Mouse (Mus musculus): ENCODE results near the gene Aamdc.

Gene Aamdc

DNA sequence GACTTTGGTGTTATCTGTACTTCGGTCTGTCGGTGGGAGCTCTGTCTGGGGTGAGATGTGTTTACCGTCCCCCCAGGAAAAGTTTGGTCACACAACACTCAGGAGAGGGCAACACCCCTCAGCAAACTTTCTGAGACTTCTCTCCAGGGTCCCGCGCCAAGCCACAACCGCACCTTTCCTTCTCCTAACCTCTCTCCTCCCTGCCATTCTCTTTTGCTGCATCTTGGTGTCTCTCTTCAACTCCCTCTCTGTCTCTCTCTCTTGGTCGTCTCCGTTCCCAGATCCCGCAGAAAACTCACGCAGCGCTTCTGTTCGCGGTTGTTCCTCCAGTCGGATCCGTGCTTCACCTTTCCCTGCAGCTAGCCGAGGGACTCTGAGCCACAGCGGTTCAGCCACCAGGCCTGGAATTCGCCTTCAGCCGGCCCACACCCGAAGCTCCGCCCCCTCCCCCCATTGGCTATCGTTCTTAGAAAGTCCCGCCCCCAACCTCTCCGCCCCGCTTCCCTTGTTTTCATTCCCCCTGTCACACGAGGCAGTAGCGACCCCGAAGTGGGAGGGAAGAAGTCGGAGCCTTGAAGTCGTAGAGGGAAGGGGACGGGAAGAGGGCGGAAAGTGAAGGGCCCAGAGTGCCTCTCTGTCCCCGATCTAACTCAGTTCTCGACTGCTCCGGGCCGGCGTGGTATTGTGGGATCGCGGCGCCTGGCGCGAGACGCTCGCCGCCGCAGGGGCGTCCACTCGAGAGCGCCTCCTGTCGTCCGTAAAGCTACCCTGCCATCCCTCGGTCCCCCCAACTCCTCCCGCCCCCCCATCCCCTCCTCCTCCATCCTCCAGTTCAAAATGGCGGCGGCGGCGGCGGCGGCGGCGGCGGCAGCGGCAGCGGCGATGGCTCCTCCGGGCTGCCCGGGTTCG, at the start of gene Aamdc, which contains the start of gene Rsf1:
Gene Aamdc, minus strand, starts transcription at position 431 of the 909 bp plus-strand sequence.
Gene Rsf1, plus strand, starts transcription at position 823 of the 909 bp plus-strand sequence.
- peak; percentile 93 for DNase-seq (ENCODE audit: low read depth, low spot score)

DNA sequence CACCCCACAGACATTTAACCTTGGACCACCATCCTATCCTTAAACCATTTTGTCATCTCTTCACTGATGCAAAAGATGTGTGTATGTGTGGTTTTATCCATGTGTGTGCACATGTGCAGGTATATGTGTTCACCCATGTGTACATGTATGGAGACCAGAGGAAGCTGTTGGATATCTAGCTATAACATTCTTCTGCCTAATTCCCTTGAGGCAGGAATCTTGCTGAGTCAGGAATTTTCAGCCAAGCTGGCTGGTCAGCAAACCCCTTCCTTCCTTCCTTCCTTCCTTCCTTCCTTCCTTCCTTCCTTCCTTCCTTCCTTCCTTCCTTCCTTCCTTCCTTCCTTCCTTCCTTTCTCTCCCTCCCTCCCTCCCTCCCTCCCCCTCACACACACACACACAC, 44.1 kb upstream of the Aamdc start:
- DNase-seq (ENCODE audit: low read depth, low spot score): no peak

DNA sequence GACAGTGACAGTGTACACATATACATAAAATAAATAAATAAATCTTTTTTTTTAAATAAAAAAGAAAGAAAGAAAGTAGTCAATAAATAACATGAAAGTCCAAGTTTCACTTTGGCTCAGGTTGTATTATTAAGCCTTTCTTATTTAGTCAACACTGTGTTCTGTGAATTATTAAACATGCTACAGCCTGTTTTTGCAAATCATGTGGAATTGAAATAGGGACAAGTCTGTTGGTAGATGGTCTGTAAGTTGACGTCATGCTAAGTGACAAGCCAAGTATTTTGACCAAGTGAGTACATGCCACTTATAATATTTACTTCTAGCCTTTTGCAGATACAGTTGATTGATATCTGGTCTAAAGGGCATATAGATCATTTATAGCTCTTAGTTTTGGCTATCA, 43.4 kb upstream of the Aamdc start:
- DNase-seq (ENCODE audit: low read depth, low spot score): no peak

DNA sequence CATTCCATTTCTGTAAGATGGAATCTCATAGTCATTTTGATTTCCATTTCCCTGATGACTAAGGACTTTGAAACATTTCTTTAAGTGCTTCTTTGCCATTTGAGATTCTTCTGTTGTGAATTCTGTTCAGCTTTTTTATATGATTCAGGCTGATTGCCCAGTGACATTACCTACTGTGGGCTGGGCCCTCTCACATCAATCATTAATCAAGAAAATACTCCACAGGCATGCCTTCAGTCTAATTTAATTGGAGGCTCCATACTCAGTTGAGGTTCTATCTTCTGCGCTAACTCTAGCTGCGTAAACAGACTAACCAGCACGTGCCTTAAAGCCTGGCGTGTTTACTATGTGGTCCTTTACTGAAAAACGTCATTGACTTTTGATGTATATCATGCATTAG, 42.0 kb upstream of the Aamdc start:
- DNase-seq (ENCODE audit: low read depth, low spot score): no peak

DNA sequence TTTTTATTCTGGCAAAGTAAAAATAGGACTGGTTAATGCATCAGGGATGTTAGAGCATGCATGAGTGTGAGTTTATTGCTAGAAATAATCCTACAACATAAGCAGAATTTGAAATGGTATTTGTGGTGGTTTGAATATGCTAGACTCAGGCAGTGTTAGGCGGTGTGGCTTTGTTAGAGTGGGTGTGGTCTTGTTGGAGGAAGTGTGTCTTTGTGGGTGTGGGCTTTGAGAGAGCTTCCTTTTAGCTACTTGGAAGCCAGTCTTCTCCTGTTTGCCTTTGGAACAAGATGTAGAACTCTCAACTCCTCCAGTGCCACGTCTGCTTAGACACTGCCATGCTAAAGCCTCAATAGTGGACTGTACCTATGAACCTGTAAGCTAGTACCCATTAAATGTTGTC, 19.3 kb upstream of the Aamdc start:
- no peak for DNase-seq (ENCODE audit: low read depth, low spot score)

DNA sequence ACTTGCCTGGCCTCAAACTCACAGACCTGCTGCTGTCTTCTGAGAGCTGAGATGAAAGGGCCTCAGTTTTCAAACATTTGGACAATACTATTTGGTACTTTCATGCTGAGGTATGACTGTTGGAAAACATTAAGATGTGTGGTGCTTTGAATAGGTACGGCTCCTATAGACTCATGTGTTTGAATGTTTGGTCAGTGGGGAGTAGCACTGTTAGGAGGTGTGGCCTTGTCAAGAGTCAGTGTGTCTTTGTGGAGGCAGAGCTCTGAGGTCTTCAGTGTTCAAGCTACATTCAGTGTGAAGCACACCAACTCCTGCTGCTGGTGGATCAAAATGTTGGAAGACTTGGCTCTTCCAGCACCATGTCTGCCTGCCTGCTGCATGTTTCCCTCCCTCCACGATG, 14.2 kb upstream of the Aamdc start:
- DNase-seq (ENCODE audit: low read depth, low spot score): no peak

DNA sequence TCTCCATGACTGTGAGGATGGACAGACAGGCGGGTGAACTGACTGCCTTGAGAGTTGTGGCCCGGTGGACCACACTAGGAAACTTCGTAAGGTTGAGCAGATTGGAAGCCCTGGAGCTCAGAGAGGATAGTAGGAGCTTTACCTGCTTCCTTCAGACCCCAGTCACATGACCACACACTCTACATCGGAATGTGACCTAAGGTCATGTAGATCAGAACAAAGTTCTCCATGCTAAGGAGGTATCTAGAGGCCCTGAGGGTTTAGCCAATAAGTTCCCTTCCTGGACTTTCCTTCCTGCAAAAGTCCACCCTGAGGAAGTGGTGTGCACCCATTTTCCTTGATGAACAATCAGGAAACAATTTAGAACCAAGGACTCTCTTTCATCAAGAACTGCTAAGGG, 13.1 kb upstream of the Aamdc start:
- DNase-seq (ENCODE audit: low read depth, low spot score): no peak

DNA sequence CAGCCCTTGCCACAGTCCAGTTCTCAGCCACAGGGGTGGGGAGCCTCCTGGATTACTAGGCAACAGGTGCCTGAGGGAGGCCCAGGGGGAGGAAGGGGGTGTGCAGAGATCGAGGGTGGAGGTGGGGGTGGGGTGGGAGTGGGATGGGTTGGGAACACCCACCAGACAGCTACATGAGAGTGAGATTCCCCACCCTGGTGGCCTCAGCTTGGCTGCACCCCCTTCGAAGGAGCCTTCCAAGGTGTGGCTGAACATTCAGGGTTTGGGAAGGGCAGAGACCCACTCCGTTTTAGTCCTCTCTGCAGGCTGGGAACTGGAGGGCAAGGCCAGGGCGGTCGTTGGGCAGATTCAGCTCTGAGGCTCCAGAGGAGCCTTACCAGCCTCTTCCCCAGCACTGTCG, 12.0 kb upstream of the Aamdc start:
- no peak for DNase-seq (ENCODE audit: low read depth, low spot score)

DNA sequence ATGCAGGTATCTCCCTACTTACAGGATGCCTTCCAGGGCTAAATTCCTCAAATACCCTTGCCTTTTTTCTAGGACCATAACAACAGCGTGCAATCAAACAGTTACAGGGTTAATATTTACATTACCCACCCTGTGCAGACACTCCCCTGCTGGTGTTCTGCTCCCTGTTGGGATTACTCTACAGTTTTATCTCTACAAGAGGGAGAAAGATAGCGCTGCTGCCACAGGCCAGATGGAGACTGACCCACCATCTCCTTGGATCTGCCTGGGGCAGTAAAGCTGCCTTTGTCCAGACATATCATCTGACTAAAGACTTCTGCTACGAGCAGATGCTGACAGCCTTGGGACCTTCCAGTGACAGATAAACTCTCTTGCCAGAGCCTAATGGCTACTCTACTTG, 11.2 kb upstream of the Aamdc start:
- DNase-seq (ENCODE audit: low read depth, low spot score): no peak

DNA sequence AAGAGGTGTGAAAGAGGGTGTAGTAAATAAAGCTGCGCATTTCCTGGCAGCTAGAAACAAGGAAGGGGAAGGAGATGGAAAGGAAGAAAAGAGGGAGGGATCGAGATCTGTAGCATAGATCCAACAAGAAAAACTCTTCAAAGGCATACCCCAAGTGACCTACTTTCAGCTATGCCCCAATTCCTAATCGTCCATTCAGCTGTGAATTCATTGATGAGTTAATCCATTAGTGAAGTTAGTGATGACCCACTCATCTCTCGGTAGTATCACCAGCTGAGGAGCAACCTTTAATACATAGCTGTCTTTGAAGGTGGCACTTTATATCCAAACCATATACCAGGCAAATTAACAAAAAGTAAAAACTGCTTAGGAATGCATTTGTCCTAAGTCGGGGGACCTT, 9.2 kb upstream of the Aamdc start:
- no peak for DNase-seq (ENCODE audit: low read depth, low spot score)

DNA sequence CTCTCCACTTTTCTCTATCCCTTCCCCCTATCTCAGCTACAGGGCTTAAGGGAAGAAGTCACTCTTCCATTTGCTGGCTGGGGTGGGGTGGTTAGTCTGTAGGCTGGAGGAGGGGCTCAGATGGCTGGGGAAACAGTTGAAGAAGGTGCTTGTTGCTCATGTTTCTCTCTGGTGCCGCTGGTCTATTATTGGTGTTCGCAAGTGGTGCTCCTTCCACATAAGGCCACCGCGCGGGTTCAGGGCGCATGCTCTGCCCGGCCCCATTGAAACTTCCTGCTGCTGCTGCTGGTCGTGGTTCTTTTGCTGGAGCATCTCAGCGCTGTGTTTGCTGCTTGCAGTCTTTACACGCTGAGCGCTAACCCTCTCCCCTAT, 1.5 kb upstream of the Aamdc start:
- peak; percentile 87 for DNase-seq (ENCODE audit: low read depth, low spot score)

DNA sequence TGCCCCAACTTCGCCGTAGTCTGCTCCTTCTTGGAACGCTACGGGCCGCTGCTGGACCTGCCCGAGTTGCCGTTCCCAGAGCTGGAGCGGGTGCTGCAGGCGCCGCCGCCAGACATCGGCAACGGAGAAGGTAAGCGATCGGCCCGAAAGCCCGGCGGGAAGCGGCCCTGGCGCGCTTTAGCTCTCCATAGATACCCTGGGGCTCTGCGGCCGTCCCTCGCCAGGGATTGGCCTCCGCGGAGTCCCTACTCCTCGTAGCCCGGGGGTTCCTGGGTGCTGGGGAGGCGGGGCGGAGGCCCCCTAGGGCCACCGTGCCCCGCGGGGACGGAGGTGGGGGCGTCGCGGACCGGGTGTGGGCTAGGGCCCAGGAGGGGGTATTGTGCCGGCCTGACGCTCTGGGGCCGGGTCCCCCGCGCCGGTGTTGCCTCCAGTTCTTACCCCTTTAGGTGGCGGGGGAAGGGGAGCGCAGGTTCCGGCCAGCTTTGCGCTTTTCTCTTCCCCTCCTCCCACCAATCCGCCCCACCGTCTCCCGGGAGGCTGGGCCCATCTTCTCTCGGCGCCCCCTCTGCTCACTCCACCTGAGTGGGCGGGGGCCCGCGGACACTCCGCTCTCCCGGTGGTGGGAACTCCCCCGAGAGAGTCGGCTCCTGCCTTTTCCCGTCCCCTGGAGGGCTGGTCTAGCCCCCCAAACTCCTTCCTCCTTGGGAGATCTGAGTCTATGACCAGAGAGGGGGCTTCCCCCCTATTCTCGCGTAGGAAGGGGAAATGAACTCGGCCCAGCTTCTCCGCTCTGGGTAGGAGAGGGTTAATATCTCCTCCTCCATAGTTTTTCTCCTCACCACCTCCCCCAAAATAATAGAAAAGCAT, 912 bp upstream of the Aamdc start:
- DNase-seq (ENCODE audit: low read depth, low spot score): peak; percentile 27

DNA sequence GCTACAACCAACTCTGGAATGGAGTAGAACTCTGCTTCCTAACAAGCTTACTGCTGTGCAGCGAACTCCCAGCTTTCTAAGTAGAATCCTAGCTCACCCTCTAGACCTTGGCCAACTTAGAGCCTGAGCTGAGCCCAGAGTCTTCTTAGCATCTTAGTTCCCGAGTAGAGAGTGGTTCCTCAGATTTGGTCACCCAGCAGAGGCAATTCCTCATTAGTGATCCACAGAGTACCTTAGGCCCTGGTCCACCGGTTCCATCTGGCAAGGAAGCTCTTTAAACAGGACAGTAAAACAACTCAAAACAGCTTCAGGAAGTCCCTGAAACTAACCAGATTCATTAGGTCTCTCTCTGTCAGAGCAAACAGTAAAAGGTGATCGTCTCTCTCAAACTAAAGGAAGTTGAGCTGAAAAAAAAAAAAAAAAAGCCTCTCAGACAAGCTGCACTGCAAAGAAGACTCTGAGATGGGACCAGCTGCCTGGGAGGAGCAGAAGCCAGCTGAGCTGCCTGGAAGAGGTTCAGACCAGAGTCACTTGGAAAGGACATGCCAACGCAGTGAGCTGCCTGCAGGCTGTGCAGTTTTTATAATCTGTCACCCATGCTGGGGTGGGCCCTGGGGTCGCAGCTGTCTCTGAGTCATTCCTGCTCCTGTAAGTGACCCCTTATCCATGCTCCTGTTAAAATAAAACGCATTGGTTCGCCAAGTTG, 783 bp downstream of the Aamdc start:
- DNase-seq (ENCODE audit: low read depth, low spot score): peak; percentile 58

DNA sequence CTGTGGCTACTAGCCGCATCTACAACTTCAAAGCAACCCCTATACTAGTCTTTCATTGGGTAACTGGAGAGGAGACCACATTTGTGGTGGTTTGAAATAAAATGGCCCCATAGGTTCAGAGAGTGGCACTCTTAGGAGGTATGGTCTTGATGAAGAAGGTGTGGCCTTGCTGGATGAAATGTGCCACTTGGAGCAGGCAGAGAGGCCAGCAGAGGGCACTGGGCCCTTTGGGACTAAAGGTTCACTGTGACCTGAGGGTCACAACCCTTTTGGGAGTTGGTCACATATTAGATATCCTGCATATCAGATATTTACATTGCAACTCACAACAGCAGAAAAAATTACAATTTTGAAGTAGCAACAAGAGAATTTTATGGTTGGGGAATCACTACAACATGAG, 8.9 kb downstream of the Aamdc start:
- no peak for DNase-seq (ENCODE audit: low read depth, low spot score)

DNA sequence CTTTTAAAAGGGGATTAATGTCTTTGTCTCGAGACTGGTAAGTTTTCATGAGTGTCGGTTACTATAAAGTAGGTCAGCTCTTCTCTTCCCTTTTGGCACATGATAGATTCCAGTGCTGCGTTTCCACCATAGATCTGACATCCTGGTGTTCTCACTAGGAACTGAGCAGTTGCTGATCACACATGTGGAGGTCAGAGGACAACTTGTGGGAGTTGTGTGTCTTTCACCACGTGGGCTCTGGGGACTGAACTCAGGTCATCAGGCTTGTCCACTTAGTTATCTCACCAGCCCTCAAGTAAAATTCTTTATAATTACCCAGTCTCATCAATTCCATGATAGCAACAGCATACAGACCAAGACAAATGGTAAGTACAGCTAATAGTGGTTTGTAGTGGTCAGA, 9.9 kb downstream of the Aamdc start:
- no peak for DNase-seq (ENCODE audit: low read depth, low spot score)

DNA sequence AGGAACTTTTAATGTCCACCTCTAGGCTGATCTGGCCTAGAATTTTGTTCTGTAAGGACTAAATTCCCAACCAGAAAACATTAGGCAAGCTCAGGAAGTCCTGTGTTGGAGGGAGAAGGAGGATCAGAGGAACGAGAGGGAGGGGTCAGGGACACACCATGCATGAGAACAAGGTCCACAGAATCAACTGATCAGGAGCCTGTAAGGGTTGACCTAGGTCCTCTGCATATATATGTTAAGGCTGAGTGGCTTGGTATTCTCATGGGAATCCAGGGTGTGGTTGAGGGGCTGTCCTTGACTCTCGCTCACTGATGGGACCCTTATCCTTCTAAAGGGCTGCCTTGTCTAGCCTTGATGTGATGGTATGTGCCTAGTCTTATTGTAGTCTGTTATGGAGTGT, 15.7 kb downstream of the Aamdc start:
- DNase-seq (ENCODE audit: low read depth, low spot score): no peak

DNA sequence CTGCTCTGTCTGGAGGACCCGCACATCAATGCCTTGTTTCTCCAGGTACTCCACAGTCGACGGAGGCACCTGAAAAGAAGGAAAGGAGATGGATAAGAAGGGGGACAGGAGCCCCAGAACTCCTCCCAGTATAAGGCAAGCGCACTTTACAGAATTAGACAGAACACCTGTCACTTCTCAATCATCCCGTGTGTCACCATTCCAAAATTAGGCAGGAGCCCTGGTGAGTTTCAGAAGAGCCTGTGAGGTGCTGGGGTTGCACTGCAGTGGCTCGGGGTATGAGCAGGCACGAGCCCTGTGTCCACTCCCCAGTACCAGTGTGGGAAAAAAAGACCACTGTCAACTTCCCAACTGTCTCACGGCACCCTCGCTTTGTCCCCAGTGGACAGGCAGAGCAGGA, 28.6 kb downstream of the Aamdc start:
- DNase-seq (ENCODE audit: low read depth, low spot score): no peak

DNA sequence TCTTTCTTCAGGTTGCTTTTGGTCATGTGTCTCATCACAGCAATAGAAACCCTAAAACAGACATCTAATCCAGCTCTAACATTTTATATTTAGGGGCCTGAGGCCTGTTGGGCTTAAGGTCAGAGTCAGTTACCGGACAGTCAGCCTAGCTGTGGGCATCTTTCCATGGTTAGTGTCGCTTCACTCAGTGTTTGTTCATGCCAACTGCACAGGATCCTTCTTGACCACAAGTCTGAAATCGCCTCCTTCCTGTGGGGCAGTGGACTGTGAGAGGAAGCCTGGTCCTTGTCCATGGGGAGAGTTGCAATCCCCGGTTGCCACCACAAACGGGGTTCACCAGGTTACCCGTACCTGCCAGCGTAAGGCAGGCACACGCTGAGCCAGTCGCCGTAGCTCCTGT, 30.0 kb downstream of the Aamdc start:
- no peak for DNase-seq (ENCODE audit: low read depth, low spot score)

DNA sequence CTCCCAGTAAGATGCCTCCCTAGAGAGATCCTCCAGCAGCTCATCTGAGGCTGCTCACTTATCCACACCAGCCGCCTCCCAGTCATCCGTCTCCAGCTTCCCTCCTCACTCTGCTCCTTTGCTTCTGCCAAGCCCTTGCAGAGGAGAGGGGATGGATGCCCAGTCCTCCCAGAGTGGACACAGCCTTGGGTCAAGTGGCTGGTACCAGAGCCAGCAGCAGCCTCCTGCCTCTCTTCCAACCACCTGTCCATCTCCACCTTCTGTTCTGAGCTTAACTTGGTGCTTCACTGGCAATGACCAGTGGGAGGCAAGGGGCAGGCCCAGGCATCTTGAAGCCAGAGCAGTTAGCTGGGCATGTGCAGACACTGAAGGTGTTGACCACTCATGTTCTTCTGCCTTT, 32.8 kb downstream of the Aamdc start:
- DNase-seq (ENCODE audit: low read depth, low spot score): no peak

DNA sequence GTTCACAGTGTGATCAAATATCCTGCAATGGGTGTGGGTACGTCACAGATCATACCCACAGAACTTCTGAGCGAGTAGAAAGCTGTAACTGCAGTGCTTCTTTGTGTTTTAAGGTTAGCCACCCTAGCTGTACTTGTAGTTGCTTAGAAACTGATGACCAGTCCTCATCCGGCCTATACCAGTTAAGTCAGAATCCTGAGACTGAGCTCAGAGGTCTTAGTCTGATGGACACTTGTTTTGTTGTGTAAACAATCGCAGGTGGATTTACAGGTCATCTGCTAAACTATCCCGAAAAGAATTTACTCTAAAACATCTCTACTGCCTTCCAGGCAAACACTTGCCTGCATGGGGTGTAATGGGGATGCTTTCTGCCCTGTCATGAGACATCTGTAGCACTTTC, 42.7 kb downstream of the Aamdc start:
- DNase-seq (ENCODE audit: low read depth, low spot score): no peak

DNA sequence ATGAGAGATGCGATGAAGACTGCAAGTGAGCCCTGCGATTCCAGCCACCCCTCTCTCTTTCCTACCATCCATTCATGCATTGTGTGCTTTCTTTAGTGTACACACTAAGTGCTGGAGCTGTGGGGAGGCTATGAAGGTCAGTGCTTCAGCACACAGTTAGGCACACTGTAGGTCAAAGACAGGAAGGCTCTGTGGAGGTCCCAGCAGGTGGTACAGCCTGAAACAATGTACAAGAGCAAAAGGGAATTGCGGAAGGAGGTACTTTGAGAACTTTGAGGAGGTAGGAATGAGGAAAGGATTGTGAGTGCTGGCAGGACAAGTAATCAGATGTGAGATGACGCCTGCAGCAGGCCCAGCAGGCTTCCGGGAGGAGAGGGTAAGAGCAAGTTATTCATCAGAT, 43.8 kb downstream of the Aamdc start:
- no peak for DNase-seq (ENCODE audit: low read depth, low spot score)

DNA sequence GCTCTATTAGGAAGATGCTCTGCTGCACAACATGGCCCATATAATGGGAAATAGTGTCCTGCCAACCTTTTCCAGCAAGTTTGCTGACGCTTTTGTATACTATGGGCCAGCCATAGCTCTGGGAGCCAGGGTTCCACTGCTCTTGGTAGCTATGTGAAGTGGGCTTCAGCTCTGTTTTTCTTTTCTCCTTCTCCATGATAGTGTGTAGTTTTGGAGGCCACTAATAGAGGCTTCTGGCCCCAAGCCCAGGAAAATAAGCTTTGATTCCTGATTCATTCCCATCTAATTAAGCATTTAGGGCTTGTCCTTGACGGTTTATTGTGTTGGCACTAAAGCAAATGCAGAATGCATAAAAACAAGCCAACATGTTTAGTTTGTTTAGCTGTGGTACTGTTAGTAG, 59.4 kb downstream of the Aamdc start:
- DNase-seq (ENCODE audit: low read depth, low spot score): no peak
